Comparison of ENCODE assay signal across 9 mouse cellular contexts in the genomic region with DNA sequence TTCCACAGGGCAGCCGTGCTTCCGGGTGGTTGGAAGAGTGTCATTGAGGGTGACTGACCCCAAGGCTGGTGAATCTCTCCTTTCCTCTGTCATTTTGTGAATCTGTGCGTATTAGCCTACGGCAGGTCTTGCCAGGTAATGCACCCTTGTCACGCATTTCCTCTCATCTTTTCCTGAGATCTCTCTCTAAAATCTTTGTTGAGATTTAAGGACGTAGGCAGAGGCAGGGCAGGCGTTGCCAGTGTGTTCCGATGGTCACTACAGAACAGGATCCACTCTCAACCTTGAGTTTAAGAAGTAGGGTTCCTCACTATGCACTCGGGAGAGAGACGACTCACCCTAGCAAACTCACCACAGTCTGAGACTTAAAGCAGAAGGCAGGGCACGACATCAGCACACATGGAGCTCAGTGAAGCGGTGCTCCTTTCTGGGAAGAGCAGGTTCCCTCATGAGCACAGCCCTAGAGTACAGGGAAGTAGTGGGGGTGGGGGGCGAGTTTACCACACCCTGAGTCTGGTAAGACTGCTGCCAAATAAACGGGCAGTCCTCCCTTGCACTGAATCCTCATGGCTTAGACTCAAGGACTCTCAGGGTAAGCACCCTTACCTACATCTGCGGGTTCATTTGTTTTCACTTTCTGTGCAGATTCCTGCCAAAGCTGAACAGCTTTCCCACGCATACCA. TPM values are rescaled to one million over a fixed set of nuclear protein-coding genes. Genes with fewer than 3 reads are reported as not detected.
DNase-seq lines count a peak whose midpoint lies in the region; ATAC-seq lines count a peak whose summit lies in the region.
"Had no signal": no experiment of that assay in that cellular context is flagged by ENCODE, and none has a peak within 500 bp of the region (broad histone marks: within the 10 kb centered on the region; RNA-seq: fewer than 3 reads in every experiment).

No protein-coding gene starts in this region.

- 0 out of 2 replicates have a peak, but pooled peaks cover 8% of the 10 kb centered on the region for H3K4me1 ChIP-seq in intestine, embryonic 14.5 days (replicated peaks; ENCODE audit: control insufficient read depth, insufficient read depth, low read length)
- H3K4me1 ChIP-seq in intestine, embryonic 15.5 days (replicated peaks), result no peaks in the 10 kb centered on the region
- H3K4me1 ChIP-seq in limb, embryonic 15.5 days, result peaks cover 9% of the 10 kb centered on the region
- H3K4me1 ChIP-seq: hindbrain, embryonic 12.5 days had no signal

- no peak for ATAC-seq in intestine, embryonic 14.5 days (replicated peaks; ENCODE audit: low FRiP score, low TSS enrichment, low read depth)
- ATAC-seq in intestine, embryonic 15.5 days, result no peak
- ATAC-seq in limb, embryonic 15.5 days (ENCODE audit: insufficient number of reproducible peaks, low FRiP score, low TSS enrichment, low read depth), result no peak
- peak; percentile 55 for ATAC-seq in megakaryocyte, adult 5-6 weeks (ENCODE audit: poor library complexity, severe bottlenecking)

- H3K9ac ChIP-seq in intestine, embryonic 14.5 days (ENCODE audit: low read length), result no peak overlapping the region
- no peak overlapping the region for H3K9ac ChIP-seq in intestine, embryonic 15.5 days
- H3K9ac ChIP-seq in limb, embryonic 15.5 days, result no peak overlapping the region
- H3K9ac ChIP-seq: hindbrain, embryonic 12.5 days had no signal

- no peak for DNase-seq in intestine, embryonic 14.5 days (ENCODE audit: low spot score)
- peak; percentile 42 for DNase-seq in NIH3T3 (ENCODE audit: low read depth)
- no peak for DNase-seq in urinary bladder, adult 18-20 months (ENCODE audit: low spot score in 2 of 2)
- no peak for DNase-seq in cerebellum, postnatal 4 days (ENCODE audit: low spot score in 2 of 2)
- no peak for DNase-seq in layer of hippocampus, adult 8-10 months (ENCODE audit: low spot score in 2 of 2)

- no peaks in the 10 kb centered on the region for H3K27me3 ChIP-seq in intestine, embryonic 14.5 days (replicated peaks; ENCODE audit: control insufficient read depth, insufficient read depth, low read length)
- no peaks in the 10 kb centered on the region for H3K27me3 ChIP-seq in intestine, embryonic 15.5 days (replicated peaks)
- no peaks in the 10 kb centered on the region for H3K27me3 ChIP-seq in limb, embryonic 15.5 days
- H3K27me3 ChIP-seq: hindbrain, embryonic 12.5 days had no signal

- no peak overlapping the region for H3K27ac ChIP-seq in intestine, embryonic 14.5 days (ENCODE audit: low read depth)
- H3K27ac ChIP-seq in intestine, embryonic 15.5 days, result no peak overlapping the region
- H3K27ac ChIP-seq in limb, embryonic 15.5 days, result no peak overlapping the region
- H3K27ac ChIP-seq: hindbrain, embryonic 12.5 days had no signal

- peak overlapping the region; percentile 29 for H3K4me2 ChIP-seq in intestine, embryonic 14.5 days (ENCODE audit: low read length)
- H3K4me2 ChIP-seq in intestine, embryonic 15.5 days (replicated peaks), result no peak overlapping the region; the same call in 1 of the 2 replicates
- H3K4me2 ChIP-seq in limb, embryonic 15.5 days, result 0 out of 2 replicates have a peak overlapping the region, but pooled peaks have one; percentile 29
- H3K4me2 ChIP-seq: hindbrain, embryonic 12.5 days had no signal

- no peaks in the 10 kb centered on the region for H3K36me3 ChIP-seq in intestine, embryonic 14.5 days (ENCODE audit: control insufficient read depth, insufficient read depth, low read length)
- no peaks in the 10 kb centered on the region for H3K36me3 ChIP-seq in intestine, embryonic 15.5 days
- no peaks in the 10 kb centered on the region for H3K36me3 ChIP-seq in limb, embryonic 15.5 days
- H3K36me3 ChIP-seq: hindbrain, embryonic 12.5 days had no signal

- 66% methylated on average over 16 of the region's 16 CpGs for WGBS in intestine, embryonic 14.5 days
- 63% methylated on average over 16 of the region's 16 CpGs for WGBS in intestine, embryonic 15.5 days
- 65% methylated on average over 16 of the region's 16 CpGs for WGBS in limb, embryonic 15.5 days

- H3K4me3 ChIP-seq in intestine, embryonic 14.5 days (ENCODE audit: low read depth, low read length), result no peak overlapping the region
- H3K4me3 ChIP-seq in intestine, embryonic 15.5 days (replicated peaks), result no peak overlapping the region
- no peak overlapping the region for H3K4me3 ChIP-seq in limb, embryonic 15.5 days
- H3K4me3 ChIP-seq: hindbrain, embryonic 12.5 days had no signal

- no peaks in the 10 kb centered on the region for H3K9me3 ChIP-seq in intestine, embryonic 14.5 days (ENCODE audit: control insufficient read depth, low read length)
- H3K9me3 ChIP-seq in intestine, embryonic 15.5 days, result no peaks in the 10 kb centered on the region
- H3K9me3 ChIP-seq in limb, embryonic 15.5 days, result no peaks in the 10 kb centered on the region
- H3K9me3 ChIP-seq: hindbrain, embryonic 12.5 days had no signal

RNA-seq across cellular contexts. Expression of gene Rpgrip1, which starts 31.1 kb away (rescaled TPM):
- 76.9 and 83.0 TPM in 2 replicates for polyA plus RNA-seq in intestine, embryonic 14.5 days (2014; fragmentation: Nextera tagmentation; extraction: Ambion mirVana)
- polyA plus RNA-seq in intestine, embryonic 15.5 days (2015; fragmentation: Nextera tagmentation; extraction: Ambion mirVana), result 60.1 and 62.2 TPM in 2 replicates
- polyA plus RNA-seq in limb, embryonic 15.5 days (2015; fragmentation: Nextera tagmentation; extraction: Ambion mirVana), result 55.9 and 59.3 TPM in 2 replicates
- 2.9 and 3.6 TPM in 2 replicates for total RNA-seq in megakaryocyte, adult 5-6 weeks (2015)
- total RNA-seq in megakaryocyte, adult 5-6 weeks (2017), result 2.7 TPM in 2 replicates
- total RNA-seq in layer of hippocampus, adult 8-10 months (2022), result 1 to 10 TPM; 1.3 to 3.4 (median 1.7) TPM

RNA-seq across cellular contexts. Expression of gene Hnrnpc, which starts 37.8 kb away (rescaled TPM):
- polyA plus RNA-seq in intestine, embryonic 14.5 days (2014; fragmentation: Nextera tagmentation; extraction: Ambion mirVana), result 530 and 607 TPM in 2 replicates
- 555 and 601 TPM in 2 replicates for polyA plus RNA-seq in intestine, embryonic 15.5 days (2015; fragmentation: Nextera tagmentation; extraction: Ambion mirVana)
- 520 and 558 TPM in 2 replicates for polyA plus RNA-seq in limb, embryonic 15.5 days (2015; fragmentation: Nextera tagmentation; extraction: Ambion mirVana)
- 221 and 239 TPM in 2 replicates for total RNA-seq in megakaryocyte, adult 5-6 weeks (2015)
- total RNA-seq in megakaryocyte, adult 5-6 weeks (2017), result 322 and 343 TPM in 2 replicates
- total RNA-seq in layer of hippocampus, adult 8-10 months (2022), result 100 to 1,000 TPM; 197 to 271 (median 244) TPM

RNA-seq across cellular contexts. Expression of gene Supt16, which starts 55.6 kb away (rescaled TPM):
- polyA plus RNA-seq in intestine, embryonic 14.5 days (2014; fragmentation: Nextera tagmentation; extraction: Ambion mirVana), result 68.9 and 73.5 TPM in 2 replicates
- 53.1 and 61.1 TPM in 2 replicates for polyA plus RNA-seq in intestine, embryonic 15.5 days (2015; fragmentation: Nextera tagmentation; extraction: Ambion mirVana)
- polyA plus RNA-seq in limb, embryonic 15.5 days (2015; fragmentation: Nextera tagmentation; extraction: Ambion mirVana), result 47.4 and 51.4 TPM in 2 replicates
- total RNA-seq in megakaryocyte, adult 5-6 weeks (2015), result 53.3 and 54.3 TPM in 2 replicates
- total RNA-seq in megakaryocyte, adult 5-6 weeks (2017), result 148 and 153 TPM in 2 replicates
- 10 to 100 TPM; 50.4 to 56.5 (median 55.9) TPM for total RNA-seq in layer of hippocampus, adult 8-10 months (2022)
